Mouse (Mus musculus): ENCODE results near the gene Olfr1457. TPM values are rescaled to one million over a fixed set of nuclear protein-coding genes. Genes with fewer than 3 reads are reported as not detected.

Olfr1457 gene
- not detected for polyA plus RNA-seq (2012; fragmentation: generic; extraction: Trizol)
- long read RNA-seq, experiment 1 = 0 reads
- long read RNA-seq, experiment 2 = 0 reads

DNA sequence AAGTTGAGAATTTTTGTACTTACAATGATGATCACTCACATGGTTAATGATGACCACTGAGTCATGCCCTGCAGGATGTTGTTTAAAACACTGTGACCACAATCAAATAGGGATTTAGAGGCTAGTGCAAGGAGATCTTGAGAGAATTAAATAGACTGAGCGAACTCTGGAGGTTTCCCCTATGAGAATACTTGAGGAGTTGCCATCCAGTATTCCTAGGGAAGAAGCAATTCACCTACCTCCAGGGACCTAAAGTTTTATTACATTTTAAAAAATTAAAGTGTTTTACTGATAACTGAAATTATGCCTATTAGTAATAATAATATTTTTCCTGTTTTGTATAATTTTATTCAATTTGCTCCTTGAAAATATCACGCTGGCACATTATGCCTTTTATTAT lies at the start of gene Olfr1457:
Gene Olfr1457 (minus strand): TSS at position 101 of the 400 bp plus-strand sequence.
- no peaks in the 10 kb centered on the region for H3K27me3 ChIP-seq (ENCODE audit: control insufficient read depth, insufficient read depth, insufficient read length)
- no peak for TF ChIP-seq CTCF (IDR thresholded peaks at IDR 0.05; ENCODE audit: control insufficient read depth, insufficient read depth, insufficient read length)
- no peak for TF ChIP-seq USF1 (IDR thresholded peaks at IDR 0.05; ENCODE audit: low read depth)
- no peak for TF ChIP-seq CEBPB (IDR thresholded peaks at IDR 0.05; ENCODE audit: low read depth)
- TF ChIP-seq MYOD1 (IDR thresholded peaks at IDR 0.05; ENCODE audit: control insufficient read depth, insufficient read length, low read depth) = no peak
- no peak for TF ChIP-seq MAX (IDR thresholded peaks at IDR 0.05)
- no peak for TF ChIP-seq FOSL1 (IDR thresholded peaks at IDR 0.05; ENCODE audit: insufficient read depth, low read length, poor library complexity, severe bottlenecking)
- TF ChIP-seq MYOG (IDR thresholded peaks at IDR 0.05; ENCODE audit: control insufficient read depth, extremely low read depth, insufficient read length) = no peak
- H3K36me3 ChIP-seq (ENCODE audit: control insufficient read depth, insufficient read depth) = no peaks in the 10 kb centered on the region
- H3ac ChIP-seq (ENCODE audit: control insufficient read depth, insufficient read length, low read depth) = no peak within 1 kb of the TSS
- no peaks in the 10 kb centered on the region for H3K79me2 ChIP-seq (ENCODE audit: control insufficient read depth, insufficient read depth)
- no peak within 1 kb of the TSS for H3K4me3 ChIP-seq (ENCODE audit: insufficient read depth, poor library complexity, severe bottlenecking)
- no peaks in the 10 kb centered on the region for H3K79me3 ChIP-seq (ENCODE audit: low read depth)

- H3K27me3 ChIP-seq (ENCODE audit: control insufficient read depth, insufficient read depth, insufficient read length) = no peaks in the 10 kb centered on the region
- no peaks in the 10 kb centered on the region for H3K79me2 ChIP-seq (ENCODE audit: control insufficient read depth, insufficient read depth)
- no peak within 1 kb of the TSS for H3ac ChIP-seq (ENCODE audit: control insufficient read depth, insufficient read length, low read depth)
- H3K79me3 ChIP-seq (ENCODE audit: low read depth) = no peaks in the 10 kb centered on the region
- H3K36me3 ChIP-seq (ENCODE audit: control insufficient read depth, insufficient read depth) = no peaks in the 10 kb centered on the region
- H3K4me3 ChIP-seq (ENCODE audit: insufficient read depth, poor library complexity, severe bottlenecking) = no peak within 1 kb of the TSS
- TF ChIP-seq MAX (IDR thresholded peaks at IDR 0.05) (no peak), MYOD1 (IDR thresholded peaks at IDR 0.05; ENCODE audit: control insufficient read depth, insufficient read length, low read depth) (no peak), USF1 (IDR thresholded peaks at IDR 0.05; ENCODE audit: low read depth) (no peak), FOSL1 (IDR thresholded peaks at IDR 0.05; ENCODE audit: insufficient read depth, low read length, poor library complexity, severe bottlenecking) (no peak), CEBPB (IDR thresholded peaks at IDR 0.05; ENCODE audit: low read depth) (no peak), MYOG (IDR thresholded peaks at IDR 0.05; ENCODE audit: control insufficient read depth, extremely low read depth, insufficient read length) (no peak), CTCF (IDR thresholded peaks at IDR 0.05; ENCODE audit: control insufficient read depth, insufficient read depth, insufficient read length) (no peak)
Observed at GRCm38 (mm10) chr19:13106675-13107074, 9.0 kb upstream of the Olfr1457 start, which contains the start of gene Olfr1458. TSS of gene Olfr1458 (minus strand) at chr19:13106775.

GRCm38 (mm10) chr19:13093908-13094307 lies 3.8 kb downstream of the Olfr1457 start:
- Histone ChIP-seq H3K36me3 (ENCODE audit: control insufficient read depth, insufficient read depth) (no peaks in the 10 kb centered on the region), H3K79me2 (ENCODE audit: control insufficient read depth, insufficient read depth) (no peaks in the 10 kb centered on the region), H3K4me3 (ENCODE audit: insufficient read depth, poor library complexity, severe bottlenecking) (no peak overlapping the region), H3ac (ENCODE audit: control insufficient read depth, insufficient read length, low read depth) (no peak overlapping the region), H3K27me3 (ENCODE audit: control insufficient read depth, insufficient read depth, insufficient read length) (no peaks in the 10 kb centered on the region), H3K79me3 (ENCODE audit: low read depth) (no peaks in the 10 kb centered on the region)
- TF ChIP-seq MYOD1 (IDR thresholded peaks at IDR 0.05; ENCODE audit: control insufficient read depth, insufficient read length, low read depth) (no peak), CEBPB (IDR thresholded peaks at IDR 0.05; ENCODE audit: low read depth) (no peak)

GRCm38 (mm10) chr19:13060310-13060709 lies 37.4 kb downstream of the Olfr1457 start, which contains the start of gene Olfr1454:
TSS of gene Olfr1454 (plus strand) at chr19:13060610.
- Histone ChIP-seq H3K27me3 (ENCODE audit: control insufficient read depth, insufficient read depth, insufficient read length) (no peaks in the 10 kb centered on the region), H3K79me2 (ENCODE audit: control insufficient read depth, insufficient read depth) (no peaks in the 10 kb centered on the region), H3K4me3 (ENCODE audit: insufficient read depth, poor library complexity, severe bottlenecking) (no peak within 1 kb of the TSS), H3ac (ENCODE audit: control insufficient read depth, insufficient read length, low read depth) (no peak within 1 kb of the TSS), H3K36me3 (ENCODE audit: control insufficient read depth, insufficient read depth) (no peaks in the 10 kb centered on the region), H3K79me3 (ENCODE audit: low read depth) (no peaks in the 10 kb centered on the region)
- no peak for TF ChIP-seq USF1 (IDR thresholded peaks at IDR 0.05; ENCODE audit: low read depth)
- no peak for TF ChIP-seq FOSL1 (IDR thresholded peaks at IDR 0.05; ENCODE audit: insufficient read depth, low read length, poor library complexity, severe bottlenecking)
- TF ChIP-seq CEBPB (IDR thresholded peaks at IDR 0.05; ENCODE audit: low read depth) = no peak
- no peak for TF ChIP-seq CTCF (IDR thresholded peaks at IDR 0.05; ENCODE audit: control insufficient read depth, insufficient read depth, insufficient read length)
- TF ChIP-seq MYOD1 (IDR thresholded peaks at IDR 0.05; ENCODE audit: control insufficient read depth, insufficient read length, low read depth) = no peak
- TF ChIP-seq MAX (IDR thresholded peaks at IDR 0.05) = no peak
- no peak for TF ChIP-seq MYOG (IDR thresholded peaks at IDR 0.05; ENCODE audit: control insufficient read depth, extremely low read depth, insufficient read length)

Other genes starting within 250 kb of the Olfr1457 start
- not detected for gene Olfr1444, start 240.6 kb downstream of the Olfr1457 start, polyA plus RNA-seq (2012; fragmentation: generic; extraction: Trizol)
- gene Olfr1445, start 214.0 kb downstream of the Olfr1457 start, polyA plus RNA-seq (2012; fragmentation: generic; extraction: Trizol) = not detected
- not detected for gene Olfr1446, start 204.4 kb downstream of the Olfr1457 start, polyA plus RNA-seq (2012; fragmentation: generic; extraction: Trizol)
- gene Olfr1447, start 194.1 kb downstream of the Olfr1457 start, polyA plus RNA-seq (2012; fragmentation: generic; extraction: Trizol) = not detected
- gene Olfr1448, start 173.5 kb downstream of the Olfr1457 start, polyA plus RNA-seq (2012; fragmentation: generic; extraction: Trizol) = not detected
- not detected for gene Olfr1449, start 167.1 kb downstream of the Olfr1457 start, polyA plus RNA-seq (2012; fragmentation: generic; extraction: Trizol)
- not detected for gene Olfr1450, start 147.6 kb downstream of the Olfr1457 start, polyA plus RNA-seq (2012; fragmentation: generic; extraction: Trizol)
- gene Olfr1451, start 102.9 kb downstream of the Olfr1457 start, polyA plus RNA-seq (2012; fragmentation: generic; extraction: Trizol) = not detected
- gene Olfr1453, start 69.6 kb downstream of the Olfr1457 start, polyA plus RNA-seq (2012; fragmentation: generic; extraction: Trizol) = not detected
- not detected for gene Olfr1454, start 37.3 kb downstream of the Olfr1457 start, polyA plus RNA-seq (2012; fragmentation: generic; extraction: Trizol)
- not detected for gene Olfr1458, start 8.9 kb upstream of the Olfr1457 start, polyA plus RNA-seq (2012; fragmentation: generic; extraction: Trizol)
- gene Olfr1459, start 51.7 kb upstream of the Olfr1457 start, polyA plus RNA-seq (2012; fragmentation: generic; extraction: Trizol) = 0.01 TPM
- gene Olfr1461, start 65.1 kb upstream of the Olfr1457 start, polyA plus RNA-seq (2012; fragmentation: generic; extraction: Trizol) = not detected
- not detected for gene Olfr1462, start 87.8 kb upstream of the Olfr1457 start, polyA plus RNA-seq (2012; fragmentation: generic; extraction: Trizol)
- gene Olfr1463, start 133.4 kb upstream of the Olfr1457 start, polyA plus RNA-seq (2012; fragmentation: generic; extraction: Trizol) = not detected
- gene Olfr1465, start 217.7 kb upstream of the Olfr1457 start, polyA plus RNA-seq (2012; fragmentation: generic; extraction: Trizol) = not detected
- not detected for gene Olfr1466, start 241.0 kb upstream of the Olfr1457 start, polyA plus RNA-seq (2012; fragmentation: generic; extraction: Trizol)